Mouse (Mus musculus): ENCODE measurements around the gene Phf21a. TPM values are rescaled to one million over a fixed set of nuclear protein-coding genes. Genes with fewer than 3 reads are reported as not detected.
"Not testable (repeated sequence)": the region's sequence is repeated elsewhere in the genome, so short reads cannot be mapped to it uniquely, and the experiment has no call there.

Gene Phf21a
- polyA plus RNA-seq, 1 experiment from 2014 or later: 46.2 TPM

GRCm38 (mm10) chr2:92141073-92141472 lies 48.2 kb downstream of the Phf21a start:
- Histone ChIP-seq H3K4me3 (ENCODE audit: low read depth, low read length) (no peak overlapping the region), H3K36me3 (ENCODE audit: control insufficient read depth, insufficient read depth, low read length) (no peaks in the 10 kb centered on the region), H3K27ac (ENCODE audit: low read depth, low read length) (no peak overlapping the region), H3K27me3 (ENCODE audit: control insufficient read depth, insufficient read depth, low read length) (no peaks in the 10 kb centered on the region), H3K9me3 (ENCODE audit: control insufficient read depth, low read length) (no peaks in the 10 kb centered on the region), H3K9ac (ENCODE audit: low read depth, low read length) (no peak overlapping the region), H3K4me2 (replicated peaks; ENCODE audit: low read depth, low read length) (peak overlapping the region; percentile 11; the same call in 1 of the 2 replicates), H3K4me1 (replicated peaks; ENCODE audit: control insufficient read depth, insufficient read depth, low read length) (no peaks in the 10 kb centered on the region)
- DNase-seq (ENCODE audit: low spot score): peak; percentile 20
- 35% methylated on average over 11 of the region's 11 CpGs for WGBS
- no peak for ATAC-seq (ENCODE audit: low FRiP score)

DNA sequence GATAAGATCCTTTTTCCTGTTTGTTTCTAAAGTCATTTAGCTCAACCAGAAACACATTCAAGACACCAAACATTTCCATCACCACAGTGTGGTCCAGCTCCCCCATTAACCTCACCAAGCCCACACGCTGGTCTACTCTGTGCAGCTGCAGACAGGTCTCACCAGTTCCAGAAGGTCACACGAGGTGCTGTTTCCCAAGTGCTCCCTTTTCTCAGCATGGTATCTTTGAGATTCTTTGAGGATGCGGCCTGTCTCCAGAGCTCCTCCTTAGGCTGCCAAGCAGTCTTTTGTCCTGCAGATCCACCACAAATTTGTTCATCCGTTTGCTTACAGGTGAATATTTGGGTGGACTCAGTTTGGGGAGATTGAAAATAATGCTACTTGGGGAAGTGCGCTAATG lies 51.0 kb downstream of the Phf21a start:
- Histone ChIP-seq H3K4me2 (replicated peaks; ENCODE audit: low read depth, low read length) (no peak overlapping the region), H3K9ac (ENCODE audit: low read depth, low read length) (no peak overlapping the region), H3K36me3 (ENCODE audit: control insufficient read depth, insufficient read depth, low read length) (no peaks in the 10 kb centered on the region), H3K4me3 (ENCODE audit: low read depth, low read length) (no peak overlapping the region), H3K4me1 (replicated peaks; ENCODE audit: control insufficient read depth, insufficient read depth, low read length) (no peaks in the 10 kb centered on the region), H3K27ac (ENCODE audit: low read depth, low read length) (no peak overlapping the region), H3K9me3 (ENCODE audit: control insufficient read depth, low read length) (no peaks in the 10 kb centered on the region), H3K27me3 (ENCODE audit: control insufficient read depth, insufficient read depth, low read length) (no peaks in the 10 kb centered on the region)
- ATAC-seq (ENCODE audit: low FRiP score) (no peak), DNase-seq (ENCODE audit: low spot score) (no peak)
- 27% methylated on average over 5 of the region's 5 CpGs for WGBS

DNA sequence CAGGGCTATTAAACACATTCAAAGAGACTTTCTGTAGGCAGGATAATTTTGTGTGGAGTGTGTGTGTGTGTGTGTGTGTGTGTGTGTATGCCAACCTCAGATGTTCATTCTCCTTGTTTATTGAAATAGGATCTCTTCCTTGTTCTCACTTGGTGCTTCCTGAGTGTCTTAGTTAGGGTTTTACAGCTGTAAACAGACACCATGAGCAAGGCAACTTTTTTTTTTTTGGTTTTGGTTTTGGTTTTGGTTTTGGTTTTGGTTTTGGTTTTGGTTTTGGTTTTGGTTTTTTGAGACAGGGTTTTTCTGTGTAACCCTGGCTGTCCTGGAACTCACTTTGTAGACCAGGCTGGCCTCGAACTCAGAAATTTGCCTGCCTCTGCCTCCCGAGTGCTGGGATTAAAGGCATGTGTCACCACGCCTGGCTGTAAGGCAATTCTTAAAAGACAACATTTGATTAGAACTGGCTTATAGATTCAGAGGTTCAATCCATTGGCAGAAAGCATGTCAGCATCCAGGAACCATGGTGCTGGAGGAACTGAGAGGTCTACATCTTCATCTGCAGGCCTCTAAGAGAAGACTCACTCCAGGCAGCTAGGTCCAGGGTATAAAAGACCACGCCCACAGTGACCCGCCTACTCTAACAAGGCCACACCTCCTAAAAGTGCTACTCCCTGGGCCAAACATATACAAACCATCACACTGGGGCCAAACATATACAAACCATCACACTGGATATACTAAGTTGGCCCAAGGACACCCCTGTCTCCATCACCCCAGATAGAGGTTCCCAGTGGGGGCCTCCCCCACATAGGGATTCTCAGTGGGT lies 55.2 kb downstream of the Phf21a start:
- H3K27ac ChIP-seq (ENCODE audit: low read depth, low read length); DNase-seq (ENCODE audit: low spot score); ATAC-seq (ENCODE audit: low FRiP score); H3K4me3 ChIP-seq (ENCODE audit: low read depth, low read length); H3K9me3 ChIP-seq (ENCODE audit: control insufficient read depth, low read length); H3K4me1 ChIP-seq (replicated peaks; ENCODE audit: control insufficient read depth, insufficient read depth, low read length); H3K27me3 ChIP-seq (ENCODE audit: control insufficient read depth, insufficient read depth, low read length); H3K9ac ChIP-seq (ENCODE audit: low read depth, low read length); H3K4me2 ChIP-seq (replicated peaks; ENCODE audit: low read depth, low read length); H3K36me3 ChIP-seq (ENCODE audit: control insufficient read depth, insufficient read depth, low read length): not testable (repeated sequence)
- WGBS: 88% methylated on average over 5 of the region's 5 CpGs

DNA sequence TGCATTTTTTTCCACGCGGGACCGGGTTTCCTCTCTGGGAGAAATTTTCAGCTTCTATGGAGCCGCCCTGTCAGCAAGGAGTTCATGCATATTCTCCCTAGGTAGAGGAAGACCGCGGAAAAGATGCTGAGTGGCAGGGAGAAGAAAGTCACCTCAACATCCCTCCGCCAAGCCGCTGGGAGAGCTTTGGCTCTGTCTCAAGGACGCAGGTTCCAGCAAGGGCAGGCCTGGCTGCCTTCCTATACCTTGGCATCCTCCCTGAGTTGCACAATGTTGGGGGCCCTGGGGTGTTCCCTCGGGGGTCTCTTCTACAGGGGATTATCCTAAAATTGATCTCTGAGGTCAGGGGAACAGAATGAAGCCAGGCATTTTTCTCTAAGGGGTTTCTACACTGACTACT lies 71.4 kb downstream of the Phf21a start:
- WGBS: 63% methylated on average over 10 of the region's 10 CpGs
- no peak for ATAC-seq (ENCODE audit: low FRiP score)
- Histone ChIP-seq H3K27me3 (ENCODE audit: control insufficient read depth, insufficient read depth, low read length) (no peaks in the 10 kb centered on the region), H3K4me2 (replicated peaks; ENCODE audit: low read depth, low read length) (no peak overlapping the region), H3K36me3 (ENCODE audit: control insufficient read depth, insufficient read depth, low read length) (no peaks in the 10 kb centered on the region), H3K27ac (ENCODE audit: low read depth, low read length) (no peak overlapping the region), H3K4me3 (ENCODE audit: low read depth, low read length) (no peak overlapping the region), H3K9ac (ENCODE audit: low read depth, low read length) (no peak overlapping the region), H3K9me3 (ENCODE audit: control insufficient read depth, low read length) (no peaks in the 10 kb centered on the region), H3K4me1 (replicated peaks; ENCODE audit: control insufficient read depth, insufficient read depth, low read length) (no peaks in the 10 kb centered on the region)
- DNase-seq (ENCODE audit: low spot score): no peak

- Histone ChIP-seq H3K9ac (ENCODE audit: low read depth, low read length) (no peak overlapping the region), H3K27me3 (ENCODE audit: control insufficient read depth, insufficient read depth, low read length) (no peaks in the 10 kb centered on the region), H3K9me3 (ENCODE audit: control insufficient read depth, low read length) (no peaks in the 10 kb centered on the region), H3K36me3 (ENCODE audit: control insufficient read depth, insufficient read depth, low read length) (no peaks in the 10 kb centered on the region), H3K4me3 (ENCODE audit: low read depth, low read length) (no peak overlapping the region), H3K27ac (ENCODE audit: low read depth, low read length) (no peak overlapping the region), H3K4me2 (replicated peaks; ENCODE audit: low read depth, low read length) (no peak overlapping the region), H3K4me1 (replicated peaks; ENCODE audit: control insufficient read depth, insufficient read depth, low read length) (no peaks in the 10 kb centered on the region)
- DNase-seq (ENCODE audit: low spot score) (no peak), ATAC-seq (ENCODE audit: low FRiP score) (no peak)
- WGBS: 75% methylated on average over 7 of the region's 7 CpGs
These were observed 74.0 kb downstream of the Phf21a start for GRCm38 (mm10) chr2:92166950-92167349.

DNA sequence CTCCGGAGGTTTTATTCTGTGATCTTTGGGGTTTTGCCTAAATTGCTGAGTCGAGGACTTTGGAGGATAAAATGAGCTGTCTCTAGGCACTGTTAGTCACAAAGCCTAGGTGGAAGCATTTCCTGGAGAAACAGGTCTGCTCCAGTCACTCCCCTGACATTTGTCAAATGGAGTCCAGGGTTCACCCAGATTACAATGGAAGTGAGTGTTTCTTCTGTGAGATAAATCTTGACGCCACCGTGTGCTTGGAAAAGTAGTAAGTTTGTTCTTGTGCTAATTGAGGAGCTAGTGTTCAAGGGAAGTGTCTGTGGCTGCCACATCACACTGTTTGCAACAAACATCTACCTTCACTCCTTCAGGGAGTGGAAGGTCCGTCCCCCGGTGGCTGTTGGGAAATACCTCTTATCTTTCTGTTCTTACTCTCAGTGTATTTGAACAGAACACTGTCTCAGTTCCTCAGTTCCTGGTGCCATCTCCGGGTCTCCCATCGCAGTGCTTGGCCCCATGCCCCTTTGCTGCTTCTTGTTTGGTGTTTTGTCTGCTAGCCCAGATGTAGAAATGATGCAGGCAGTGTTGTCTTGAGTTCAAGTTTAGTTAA lies 78.2 kb downstream of the Phf21a start:
- H3K9ac ChIP-seq (ENCODE audit: low read depth, low read length): no peak overlapping the region
- H3K9me3 ChIP-seq (ENCODE audit: control insufficient read depth, low read length): no peaks in the 10 kb centered on the region
- no peak overlapping the region for H3K4me2 ChIP-seq (replicated peaks; ENCODE audit: low read depth, low read length)
- WGBS: 80% methylated on average over 8 of the region's 8 CpGs
- H3K4me1 ChIP-seq (replicated peaks; ENCODE audit: control insufficient read depth, insufficient read depth, low read length): no peaks in the 10 kb centered on the region
- DNase-seq (ENCODE audit: low spot score) (no peak), ATAC-seq (ENCODE audit: low FRiP score) (no peak)
- no peaks in the 10 kb centered on the region for H3K27me3 ChIP-seq (ENCODE audit: control insufficient read depth, insufficient read depth, low read length)
- no peak overlapping the region for H3K27ac ChIP-seq (ENCODE audit: low read depth, low read length)
- H3K4me3 ChIP-seq (ENCODE audit: low read depth, low read length): no peak overlapping the region
- no peaks in the 10 kb centered on the region for H3K36me3 ChIP-seq (ENCODE audit: control insufficient read depth, insufficient read depth, low read length)

- 90% methylated on average over 5 of the region's 5 CpGs for WGBS
- H3K27me3 ChIP-seq (ENCODE audit: control insufficient read depth, insufficient read depth, low read length): no peaks in the 10 kb centered on the region
- ATAC-seq (ENCODE audit: low FRiP score): no peak
These were observed 79.4 kb downstream of the Phf21a start for GRCm38 (mm10) chr2:92172300-92172699.

GRCm38 (mm10) chr2:92173186-92173585 lies 80.3 kb downstream of the Phf21a start:
- WGBS: 87% methylated on average over 4 of the region's 4 CpGs
- ATAC-seq (ENCODE audit: low FRiP score) (no peak), DNase-seq (ENCODE audit: low spot score) (no peak)
- H3K4me3 ChIP-seq (ENCODE audit: low read depth, low read length): no peak overlapping the region
- no peak overlapping the region for H3K4me2 ChIP-seq (replicated peaks; ENCODE audit: low read depth, low read length)
- no peak overlapping the region for H3K27ac ChIP-seq (ENCODE audit: low read depth, low read length)
- no peak overlapping the region for H3K9ac ChIP-seq (ENCODE audit: low read depth, low read length)
- H3K4me1 ChIP-seq (replicated peaks; ENCODE audit: control insufficient read depth, insufficient read depth, low read length): no peaks in the 10 kb centered on the region
- H3K27me3 ChIP-seq (ENCODE audit: control insufficient read depth, insufficient read depth, low read length): no peaks in the 10 kb centered on the region
- H3K9me3 ChIP-seq (ENCODE audit: control insufficient read depth, low read length): no peaks in the 10 kb centered on the region
- no peaks in the 10 kb centered on the region for H3K36me3 ChIP-seq (ENCODE audit: control insufficient read depth, insufficient read depth, low read length)

More at GRCm38 (mm10) chr2:92172300-92172699, 79.4 kb downstream of the Phf21a start:
- Histone ChIP-seq H3K27ac (ENCODE audit: low read depth, low read length) (no peak overlapping the region), H3K9me3 (ENCODE audit: control insufficient read depth, low read length) (no peaks in the 10 kb centered on the region), H3K4me1 (replicated peaks; ENCODE audit: control insufficient read depth, insufficient read depth, low read length) (no peaks in the 10 kb centered on the region), H3K4me3 (ENCODE audit: low read depth, low read length) (no peak overlapping the region), H3K36me3 (ENCODE audit: control insufficient read depth, insufficient read depth, low read length) (no peaks in the 10 kb centered on the region), H3K9ac (ENCODE audit: low read depth, low read length) (no peak overlapping the region), H3K4me2 (replicated peaks; ENCODE audit: low read depth, low read length) (no peak overlapping the region)
- DNase-seq (ENCODE audit: low spot score): no peak

DNA sequence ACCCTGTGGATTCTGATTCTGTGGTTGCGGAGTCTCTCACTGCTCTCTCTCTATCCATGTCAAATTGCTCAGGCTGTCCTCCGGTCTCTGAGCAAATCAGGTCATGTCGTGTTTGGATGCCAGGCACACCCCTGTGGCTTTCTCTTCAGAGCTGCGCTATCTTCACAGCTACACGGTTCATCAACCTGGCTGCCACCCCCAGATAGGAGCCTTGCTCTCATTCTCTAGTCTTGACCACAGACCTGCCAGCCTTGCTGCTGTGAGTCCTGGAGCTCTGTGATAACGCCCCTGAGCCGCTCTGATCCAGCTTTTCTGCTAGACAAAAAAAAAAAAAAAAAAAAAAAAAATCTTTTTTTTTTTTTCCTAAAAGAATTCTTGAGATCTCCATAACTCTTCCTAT lies 81.3 kb downstream of the Phf21a start:
- Histone ChIP-seq H3K4me1 (replicated peaks; ENCODE audit: control insufficient read depth, insufficient read depth, low read length) (no peaks in the 10 kb centered on the region), H3K27ac (ENCODE audit: low read depth, low read length) (no peak overlapping the region), H3K9ac (ENCODE audit: low read depth, low read length) (no peak overlapping the region), H3K4me2 (replicated peaks; ENCODE audit: low read depth, low read length) (no peak overlapping the region), H3K36me3 (ENCODE audit: control insufficient read depth, insufficient read depth, low read length) (no peaks in the 10 kb centered on the region), H3K9me3 (ENCODE audit: control insufficient read depth, low read length) (no peaks in the 10 kb centered on the region), H3K4me3 (ENCODE audit: low read depth, low read length) (no peak overlapping the region), H3K27me3 (ENCODE audit: control insufficient read depth, insufficient read depth, low read length) (no peaks in the 10 kb centered on the region)
- DNase-seq (ENCODE audit: low spot score) (no peak), ATAC-seq (ENCODE audit: low FRiP score) (no peak)
- 62% methylated on average over 7 of the region's 7 CpGs for WGBS
